ENCODE assay signal across 8 mouse cellular contexts in genomic region chr11:4097091-4097621, GRCm38 (mm10). TPM values are rescaled to one million over a fixed set of nuclear protein-coding genes. Genes with fewer than 3 reads are reported as not detected.
A peak's percentile ranks its signal among the peaks of the same experiment; 100 is the strongest.
DNase-seq lines count a peak whose midpoint lies in the region; ATAC-seq and TF ChIP-seq lines count a peak whose summit lies in the region.

No protein-coding gene starts in this region.

- H3K79me2 ChIP-seq in CH12.LX (replicated peaks; ENCODE audit: control insufficient read depth, extremely low read depth, insufficient read depth, poor library complexity, severe bottlenecking), result no peaks in the 10 kb centered on the region

- H3K4me3 ChIP-seq in gastrocnemius, adult 2 months, result peak overlapping the region; percentile 83
- peak overlapping the region; percentile 54 to 78 (median 67) for H3K4me3 ChIP-seq in CH12.LX (replicated peaks in 1 of 3; ENCODE audit: low read depth in 2 of 3, low read length in 2 of 3, poor library complexity in 1 of 3)
- H3K4me3 ChIP-seq in erythroblast, embryonic 14.5 days (replicated peaks), result peak overlapping the region; percentile 70
- peak overlapping the region; percentile 60 for H3K4me3 ChIP-seq in kidney, embryonic 16.5 days (ENCODE audit: low read length)

- in situ Hi-C loops in CH12.LX (cut with MboI; ENCODE audit: low pct_ligation_motif_present, low pct_unique_long_range_greater_than_20kb, low sequenced_read_pairs), result no loop called here

- TF ChIP-seq EP300 in CH12.LX (IDR thresholded peaks at IDR 0.05; ENCODE audit: low read length), result no peak

- H3K4me2 ChIP-seq in CH12.LX (ENCODE audit: insufficient read depth, low read depth, poor library complexity, severe bottlenecking), result peak overlapping the region; percentile 62
- H3K4me2 ChIP-seq in kidney, embryonic 16.5 days (replicated peaks; ENCODE audit: low read depth, low read length), result peak overlapping the region; percentile 74

- WGBS in kidney, embryonic 16.5 days, result 23% methylated on average over 10 of the region's 10 CpGs

- peak overlapping the region; percentile 95 for H3K9ac ChIP-seq in CH12.LX (ENCODE audit: insufficient read depth, low read depth)
- H3K9ac ChIP-seq in kidney, embryonic 16.5 days (replicated peaks; ENCODE audit: low read length), result peak overlapping the region; percentile 75

- peak overlapping the region; percentile 94 for H3K27ac ChIP-seq in gastrocnemius, adult 2 months
- H3K27ac ChIP-seq in CH12.LX (ENCODE audit: insufficient read depth, low read depth), result peak overlapping the region; percentile 82
- H3K27ac ChIP-seq in kidney, embryonic 16.5 days (ENCODE audit: low read length), result peak overlapping the region; percentile 83

- intact Hi-C loops in gastrocnemius, adult 2 months (cut with DNase I), result loop anchor here (10.0 kb wide), 1 partner anchor 748 kb away; the partner anchor contains the start of gene Nf2

- peak; percentile 40 for DNase-seq in gastrocnemius, adult 2 months
- no peak for DNase-seq in gastrocnemius, postnatal 10 days
- peak; percentile 12 for DNase-seq in CH12.LX (ENCODE audit: extremely low read depth)
- peak; percentile 28 for DNase-seq in naive thymus-derived CD4-positive, alpha-beta T cell, adult 2 months (ENCODE audit: low read depth)
- no peak for DNase-seq in Muller cell, postnatal 12 days (ENCODE audit: inconsistent ontology term)
- no peak for DNase-seq in layer of hippocampus, adult 8-10 months (ENCODE audit: low spot score in 2 of 2)

- peaks cover 25 to 55% of the 10 kb centered on the region in 2 experiments for H3K36me3 ChIP-seq in CH12.LX (replicated peaks in 1 of 2; ENCODE audit: control insufficient read depth in 1 of 2, insufficient read depth in 1 of 2, low read length in 1 of 2)
- H3K36me3 ChIP-seq in erythroblast, embryonic 14.5 days (ENCODE audit: control insufficient read depth), result peaks cover 35% of the 10 kb centered on the region
- H3K36me3 ChIP-seq in kidney, embryonic 16.5 days (ENCODE audit: insufficient read depth, low read length), result peaks cover 7% of the 10 kb centered on the region; the same call in 1 of the 2 replicates

- H3K4me1 ChIP-seq in CH12.LX (ENCODE audit: control insufficient read depth in 1 of 2, insufficient read depth in 2 of 2), result peaks cover 11 to 30% of the 10 kb centered on the region in 2 experiments
- peaks cover 51% of the 10 kb centered on the region for H3K4me1 ChIP-seq in erythroblast, embryonic 14.5 days (ENCODE audit: control insufficient read depth)
- peaks cover 20% of the 10 kb centered on the region for H3K4me1 ChIP-seq in kidney, embryonic 16.5 days (ENCODE audit: insufficient read depth, low read length)

- peaks cover under 1% of the 10 kb centered on the region for H3K9me3 ChIP-seq in CH12.LX (replicated peaks; ENCODE audit: low read length)
- peaks cover 1% of the 10 kb centered on the region for H3K9me3 ChIP-seq in erythroblast, embryonic 14.5 days (ENCODE audit: control insufficient read depth, low read length)
- no peaks in the 10 kb centered on the region for H3K9me3 ChIP-seq in kidney, embryonic 16.5 days (ENCODE audit: low read length)

- dilution Hi-C loops in CH12.LX (cut with MboI; ENCODE audit: extremely low pct_ligation_motif_present, extremely low pct_unique_long_range_greater_than_20kb, low sequenced_read_pairs), result no loop called here

- no peak for TF ChIP-seq CTCF in gastrocnemius, adult 2 months (IDR thresholded peaks at IDR 0.05)
- TF ChIP-seq CTCF in CH12.LX (conservative IDR thresholded peaks at IDR 0.05 in 1 of 2, IDR thresholded peaks at IDR 0.05 in 1 of 2; ENCODE audit: low read depth in 2 of 2, low read length in 2 of 2), result no peak

- TF ChIP-seq POLR2A in CH12.LX (IDR thresholded peaks at IDR 0.05; ENCODE audit: low read depth, low read length), result no peak; the same call in 1 of the 2 replicates

- no peak for TF ChIP-seq RAD21 in CH12.LX (IDR thresholded peaks at IDR 0.05; ENCODE audit: low read depth, low read length)

- H3K27me3 ChIP-seq in CH12.LX (replicated peaks), result no peaks in the 10 kb centered on the region
- H3K27me3 ChIP-seq in erythroblast, embryonic 14.5 days (ENCODE audit: control insufficient read depth), result no peaks in the 10 kb centered on the region
- H3K27me3 ChIP-seq in kidney, embryonic 16.5 days (ENCODE audit: insufficient read depth, low read length), result no peaks in the 10 kb centered on the region

- ATAC-seq in kidney, embryonic 16.5 days (ENCODE audit: low FRiP score, low TSS enrichment), result peak; percentile 46; the same call in 1 of the 2 replicates

TF ChIP-seq in CH12.LX, 34 proteins besides CTCF, POLR2A, EP300 and RAD21:
- no peak for TF ChIP-seq IRF4 (IDR thresholded peaks at IDR 0.05; ENCODE audit: low read depth, low read length)
- no peak for TF ChIP-seq ELF1 (IDR thresholded peaks at IDR 0.05; ENCODE audit: low read depth, low read length)
- no peak for TF ChIP-seq CHD2 (IDR thresholded peaks at IDR 0.05; ENCODE audit: low read length)
- TF ChIP-seq POLR2AphosphoS2 (IDR thresholded peaks at IDR 0.05; ENCODE audit: low read depth, low read length), result 0 out of 2 replicates have a peak, but pooled peaks have one; percentile 11
- no peak for TF ChIP-seq MYC (IDR thresholded peaks at IDR 0.05; ENCODE audit: low read depth, low read length)
TF ChIP-seq in CH12.LX: peak in this region for 1.

RNA-seq across cellular contexts. Expression of gene Mtfp1, which starts 1.9 kb away (rescaled TPM):
- 10 to 100 TPM; 38.9 to 72.9 TPM for total RNA-seq in gastrocnemius, adult 2 months (2021)
- total RNA-seq in gastrocnemius, postnatal 10 days (2021), result 10 to 100 TPM; 25.7 to 34.8 TPM
- total RNA-seq in CH12.LX (2012; rRNA removed), result 30.0 and 41.0 TPM in 2 replicates
- 22.1 and 22.3 TPM in 2 replicates for total RNA-seq in CH12.LX (2014; rRNA removed)
- polyA plus RNA-seq in CH12.LX (2012; ENCODE audit: insufficient read length, low read depth), result 27.0 and 27.7 TPM in 2 replicates
- polyA plus RNA-seq in erythroblast, embryonic 14.5 days (2012), result 1.8 and 2.1 TPM in 2 replicates
- 18.5 and 20.1 TPM in 2 replicates for polyA plus RNA-seq in kidney, embryonic 16.5 days (2015; fragmentation: Nextera tagmentation; extraction: Ambion mirVana)
- total RNA-seq in layer of hippocampus, adult 8-10 months (2022), result 100 to 1,000 TPM in 2 of 4 experiments, 10 to 100 TPM in 2; 93.7 to 108 (median 102) TPM

RNA-seq across cellular contexts. Expression of gene Sec14l2, which starts 26.1 kb away (rescaled TPM):
- total RNA-seq in gastrocnemius, adult 2 months (2021), result under 1 TPM; 0.22 to 0.36 TPM
- total RNA-seq in gastrocnemius, postnatal 10 days (2021), result 1 to 10 TPM; 1.4 to 2.3 TPM
- total RNA-seq in CH12.LX (2012; rRNA removed), result 21.5 and 26.1 TPM in 2 replicates
- 21.9 and 24.2 TPM in 2 replicates for total RNA-seq in CH12.LX (2014; rRNA removed)
- polyA plus RNA-seq in CH12.LX (2012; ENCODE audit: insufficient read length, low read depth), result 16.7 and 19.0 TPM in 2 replicates
- 0.45 and 0.67 TPM in 2 replicates for polyA plus RNA-seq in erythroblast, embryonic 14.5 days (2012)
- polyA plus RNA-seq in kidney, embryonic 16.5 days (2015; fragmentation: Nextera tagmentation; extraction: Ambion mirVana), result 1.5 and 2.1 TPM in 2 replicates
- total RNA-seq in layer of hippocampus, adult 8-10 months (2022), result 10 to 100 TPM; 52.3 to 62.7 (median 57.1) TPM

RNA-seq across cellular contexts. Expression of gene Sec14l3, which starts 32.5 kb away (rescaled TPM):
- not detected for total RNA-seq in gastrocnemius, adult 2 months (2021)
- total RNA-seq in gastrocnemius, postnatal 10 days (2021), result not detected
- total RNA-seq in CH12.LX (2012; rRNA removed) (0.21 TPM in 1 of 2 replicates, not detected in the other), CH12.LX (2014; rRNA removed) (not detected in 2 replicates)
- polyA plus RNA-seq in CH12.LX (2012; ENCODE audit: insufficient read length, low read depth), result not detected in 2 replicates
- polyA plus RNA-seq in erythroblast, embryonic 14.5 days (2012), result not detected in 2 replicates
- polyA plus RNA-seq in kidney, embryonic 16.5 days (2015; fragmentation: Nextera tagmentation; extraction: Ambion mirVana), result 1.7 TPM in 1 of 2 replicates, not detected in the other
- 1 to 10 TPM; 1.4 to 2.9 (median 1.9) TPM for total RNA-seq in layer of hippocampus, adult 8-10 months (2022)

RNA-seq across cellular contexts. Expression of gene Rnf215, which starts 37.8 kb away (rescaled TPM):
- 1 to 10 TPM; 4.6 to 6.3 TPM for total RNA-seq in gastrocnemius, adult 2 months (2021)
- total RNA-seq in gastrocnemius, postnatal 10 days (2021), result 10 to 100 TPM in 1 of 2 experiments, 1 to 10 TPM in 1; 7.8 to 13.3 TPM
- total RNA-seq in CH12.LX (2012; rRNA removed), result 24.8 and 25.0 TPM in 2 replicates
- total RNA-seq in CH12.LX (2014; rRNA removed), result 14.9 and 18.2 TPM in 2 replicates
- polyA plus RNA-seq in CH12.LX (2012; ENCODE audit: insufficient read length, low read depth), result 22.5 and 24.3 TPM in 2 replicates
- 0.70 and 0.83 TPM in 2 replicates for polyA plus RNA-seq in erythroblast, embryonic 14.5 days (2012)
- polyA plus RNA-seq in kidney, embryonic 16.5 days (2015; fragmentation: Nextera tagmentation; extraction: Ambion mirVana), result 28.9 and 30.0 TPM in 2 replicates
- total RNA-seq in layer of hippocampus, adult 8-10 months (2022), result 10 to 100 TPM; 32.4 to 36.4 (median 35.0) TPM

Comparison
In these comparisons a context has a peak if more than half of its experiments do, and no peak if none do; other contexts are left out.
1. DNase-seq: peak in gastrocnemius, adult 2 months (single experiment), CH12.LX (single experiment) and naive thymus-derived CD4-positive, alpha-beta T cell, adult 2 months (single experiment); none in gastrocnemius, postnatal 10 days (single experiment), Muller cell, postnatal 12 days (single experiment) and layer of hippocampus, adult 8-10 months (0 of 2).
2. RNA of gene Sec14l2, which starts 26.1 kb away (total RNA-seq): 52.3 to 62.7 TPM in layer of hippocampus, adult 8-10 months and 21.5 to 26.1 TPM in CH12.LX; 1.4 to 2.3 TPM in gastrocnemius, postnatal 10 days and 0.22 to 0.36 TPM in gastrocnemius, adult 2 months; every median in the first group is over 4 times any median in the second.
3. Peak in every context shown above with its lines, with median percentiles within 50 percentile points of each other: H3K27ac ChIP-seq and H3K4me3 ChIP-seq.